In genomic region chr5:25472070-25472469, GRCm38 (mm10) we compare ENCODE assay signal across 8 mouse cellular contexts. TPM values are rescaled to one million over a fixed set of nuclear protein-coding genes. Genes with fewer than 3 reads are reported as not detected.
DNase-seq lines count a peak whose midpoint lies in the region; ATAC-seq and TF ChIP-seq lines count a peak whose summit lies in the region.

No protein-coding gene starts in this region.

- intact Hi-C loops in heart, postnatal 10 days (cut with DNase I): no loop called here

- no peak for DNase-seq in heart, embryonic 10.5 days (ENCODE audit: low spot score)
- no peak for DNase-seq in heart, adult 11 months
- peak; percentile 43 for DNase-seq in brain, embryonic 18.5 days (ENCODE audit: low read depth, low spot score)
- DNase-seq in heart, postnatal 10 days: peak; percentile 25 to 36
- DNase-seq in liver, postnatal 0 days: no peak
- DNase-seq in telencephalon, adult 2 months (ENCODE audit: low read depth, low spot score): peak; percentile 35
- DNase-seq in adrenal gland, postnatal 10 days: no peak
- DNase-seq in T-cell, adult 2 months (ENCODE audit: low spot score): no peak

- no peak for TF ChIP-seq CTCF in liver, postnatal 0 days (IDR thresholded peaks at IDR 0.05; ENCODE audit: low read depth)

- H3K4me2 ChIP-seq in liver, postnatal 0 days (ENCODE audit: low read depth, low read length): 0 out of 2 replicates have a peak overlapping the region, but pooled peaks have one; percentile 15

- H3K27ac ChIP-seq in heart, embryonic 10.5 days: no peak overlapping the region
- no peak overlapping the region for H3K27ac ChIP-seq in liver, postnatal 0 days (ENCODE audit: low read depth)

- 6% methylated on average over 6 of the region's 6 CpGs for WGBS in heart, embryonic 10.5 days
- WGBS in liver, postnatal 0 days (ENCODE audit: insufficient replicate concordance): 27% methylated on average over 6 of the region's 6 CpGs

- no peaks in the 10 kb centered on the region for H3K27me3 ChIP-seq in heart, embryonic 10.5 days (ENCODE audit: insufficient read depth, poor library complexity, severe bottlenecking)
- no peaks in the 10 kb centered on the region for H3K27me3 ChIP-seq in liver, postnatal 0 days (ENCODE audit: insufficient read depth, low read length)

- H3K9ac ChIP-seq in liver, postnatal 0 days (replicated peaks): no peak overlapping the region

- peaks cover 5% of the 10 kb centered on the region; the same call in 1 of the 2 replicates for H3K4me1 ChIP-seq in heart, embryonic 10.5 days
- H3K4me1 ChIP-seq in liver, postnatal 0 days (ENCODE audit: insufficient read depth): no peaks in the 10 kb centered on the region

- no peak for ATAC-seq in liver, postnatal 0 days

- peak overlapping the region; percentile 55 for H3K4me3 ChIP-seq in heart, embryonic 10.5 days
- H3K4me3 ChIP-seq in liver, postnatal 0 days (ENCODE audit: low read depth, low read length): peak overlapping the region; percentile 8; the same call in 1 of the 2 replicates

- TF ChIP-seq EP300 in liver, postnatal 0 days (IDR thresholded peaks at IDR 0.05; ENCODE audit: low read depth): no peak

- no peaks in the 10 kb centered on the region for H3K9me3 ChIP-seq in heart, embryonic 10.5 days
- no peaks in the 10 kb centered on the region for H3K9me3 ChIP-seq in liver, postnatal 0 days (ENCODE audit: low read length)

- H3K36me3 ChIP-seq in heart, embryonic 10.5 days: no peaks in the 10 kb centered on the region
- H3K36me3 ChIP-seq in liver, postnatal 0 days (replicated peaks; ENCODE audit: insufficient read depth, low read length): no peaks in the 10 kb centered on the region

RNA-seq across cellular contexts. Expression of gene Kmt2c, which starts 26.5 kb away (rescaled TPM):
- polyA plus RNA-seq in heart, embryonic 10.5 days (2016; fragmentation: Nextera tagmentation; extraction: Ambion mirVana): 8.5 and 10.5 TPM in 2 replicates
- 10 to 100 TPM; 45.3 to 46.7 TPM for total RNA-seq in heart, postnatal 10 days (2021)
- polyA plus RNA-seq in liver, postnatal 0 days (2015; fragmentation: Nextera tagmentation; extraction: Ambion mirVana): 3.7 and 4.1 TPM in 2 replicates
- 10 to 100 TPM; 40.3 to 58.9 TPM for total RNA-seq in adrenal gland, postnatal 10 days (2021)

RNA-seq across cellular contexts. Expression of gene Cct8l1, which starts 43.8 kb away (rescaled TPM):
- polyA plus RNA-seq in heart, embryonic 10.5 days (2016; fragmentation: Nextera tagmentation; extraction: Ambion mirVana): 0.14 TPM in 1 of 2 replicates, not detected in the other
- not detected for total RNA-seq in heart, postnatal 10 days (2021)
- polyA plus RNA-seq in liver, postnatal 0 days (2015; fragmentation: Nextera tagmentation; extraction: Ambion mirVana): not detected in 2 replicates
- not detected for total RNA-seq in adrenal gland, postnatal 10 days (2021)

Comparison
In these comparisons a context has a peak if more than half of its experiments do, and no peak if none do; other contexts are left out.
1. DNase-seq: peak in brain, embryonic 18.5 days (single experiment), heart, postnatal 10 days (2 of 2) and telencephalon, adult 2 months (single experiment); none in heart, embryonic 10.5 days (single experiment), heart, adult 11 months (single experiment), liver, postnatal 0 days (single experiment), adrenal gland, postnatal 10 days (single experiment) and T-cell, adult 2 months (single experiment).